Mouse (Mus musculus) thymus, adult 2 months (tissue): ENCODE data around the gene Synpo2l. TPM values are rescaled to one million over a fixed set of nuclear protein-coding genes. Genes with fewer than 3 reads are reported as not detected.

ENCODE experiments used
- DNase-seq: peaks from one replicate; pipeline ENCODE4 v3.0.0; 2021
- H3K27ac ChIP-seq: fragments of 200-500 bp; 2 replicates; pipeline ENCODE4 v1.5.1; 2012; ENCODE audit warnings: low read length, control low read depth; ENCODE audit not compliant: control insufficient read depth, insufficient read depth
- H3K27me3 ChIP-seq: fragments of 200-500 bp; 2 replicates; pipeline ENCODE4 v1.6.1; 2012; ENCODE audit warnings: mild to moderate bottlenecking, low read length, moderate library complexity, mixed read lengths; ENCODE audit not compliant: control insufficient read depth, insufficient read depth
- H3K36me3 ChIP-seq: fragments of 200-500 bp; 2 replicates; pipeline ENCODE4 v1.6.1; 2012; ENCODE audit warnings: mild to moderate bottlenecking, low read length, moderate library complexity; ENCODE audit not compliant: control insufficient read depth, insufficient read depth
- H3K4me1 ChIP-seq: fragments of 200-500 bp; replicated peaks from 2 replicates; pipeline ENCODE4 v1.6.1; 2012; ENCODE audit warnings: low read length; ENCODE audit not compliant: control insufficient read depth, insufficient read depth
- H3K4me3 ChIP-seq: fragments of 200-500 bp; 2 replicates; pipeline ENCODE4 v1.5.1; 2012; ENCODE audit warnings: mild to moderate bottlenecking, low read length, control low read depth, moderate library complexity; ENCODE audit not compliant: control insufficient read depth, insufficient read depth
- CTCF ChIP-seq: fragments of 200-500 bp; IDR thresholded peaks from 2 replicates; pipeline ENCODE4 v1.5.1; 2012; ENCODE audit warnings: mild to moderate bottlenecking, control low read depth, low read length, moderate library complexity, borderline replicate concordance; ENCODE audit not compliant: control insufficient read depth, poor library complexity, insufficient read depth; ENCODE audit errors: extremely low read depth
- POLR2A ChIP-seq: fragments of 200-500 bp; IDR thresholded peaks from 2 replicates; pipeline ENCODE4 v1.6.1; 2012; ENCODE audit warnings: mild to moderate bottlenecking, low read length, control low read depth, moderate library complexity; ENCODE audit not compliant: control insufficient read depth, poor library complexity, insufficient read depth; ENCODE audit errors: extremely low read depth
- WGBS: fragments of 180-500 bp; shearing (Covaris S2); methylation state at CpG from one replicate; pipeline ENCODE4 v1.1.7; 2018; 5-methylcytosine and 5-hydroxymethylcytosine counted together
- polyA plus RNA-seq: library from polyadenylated mRNA; depleted of rRNA; stranded (reverse); fragments of >200 nt; gene quantifications from 2 replicates; pipeline ENCODE4 v1.2.3, GENCODE M21; 2012

The Synpo2l gene
- polyA plus RNA-seq, 1 experiment = 2.8 TPM

GRCm38 (mm10) chr14:20635546-20635945, 32.6 kb downstream of the Synpo2l start:
- no peaks in the 10 kb centered on the region for H3K36me3 ChIP-seq
- H3K27ac ChIP-seq = no peak overlapping the region
- H3K27me3 ChIP-seq = no peaks in the 10 kb centered on the region
- DNase-seq = no peak
- no peak for TF ChIP-seq POLR2A
- TF ChIP-seq CTCF = no peak
- 87% methylated on average over 2 of the region's 2 CpGs for WGBS
- no peaks in the 10 kb centered on the region for H3K4me1 ChIP-seq
- H3K4me3 ChIP-seq = no peak overlapping the region

- 46% methylated on average over 4 of the region's 4 CpGs for WGBS
- DNase-seq = no peak
- H3K27ac ChIP-seq = no peak overlapping the region
- H3K4me3 ChIP-seq = no peak overlapping the region
- no peaks in the 10 kb centered on the region for H3K36me3 ChIP-seq
- no peaks in the 10 kb centered on the region for H3K4me1 ChIP-seq
- no peak for TF ChIP-seq POLR2A
- no peak for TF ChIP-seq CTCF
- H3K27me3 ChIP-seq = no peaks in the 10 kb centered on the region
Measured at GRCm38 (mm10) chr14:20631253-20631652, 36.9 kb downstream of the Synpo2l start.

GRCm38 (mm10) chr14:20626971-20627370, 41.2 kb downstream of the Synpo2l start:
- 93% methylated on average over 3 of the region's 3 CpGs for WGBS
- Histone ChIP-seq H3K27me3 (no peaks in the 10 kb centered on the region), H3K27ac (no peak overlapping the region), H3K4me3 (no peak overlapping the region), H3K36me3 (no peaks in the 10 kb centered on the region), H3K4me1 (no peaks in the 10 kb centered on the region)
- TF ChIP-seq CTCF (no peak), POLR2A (no peak)
- DNase-seq = no peak

- no peaks in the 10 kb centered on the region for H3K4me1 ChIP-seq
- WGBS = 92% methylated on average over 2 of the region's 2 CpGs
Measured at GRCm38 (mm10) chr14:20626447-20626846, 41.7 kb downstream of the Synpo2l start.

GRCm38 (mm10) chr14:20622907-20623306, 45.2 kb downstream of the Synpo2l start:
- H3K27ac ChIP-seq = no peak overlapping the region
- 0 out of 2 replicates have a peak, but pooled peaks cover 2% of the 10 kb centered on the region for H3K4me1 ChIP-seq
- H3K27me3 ChIP-seq = no peaks in the 10 kb centered on the region
- whole genome bisulfite sequencing = 96% methylated on average over 3 of the region's 3 CpGs
- no peak overlapping the region for H3K4me3 ChIP-seq
- TF ChIP-seq POLR2A = no peak
- no peak for TF ChIP-seq CTCF
- H3K36me3 ChIP-seq = no peaks in the 10 kb centered on the region
- DNase-seq = no peak

More at GRCm38 (mm10) chr14:20626447-20626846, 41.7 kb downstream of the Synpo2l start:
- DNase-seq = no peak
- Histone ChIP-seq H3K27me3 (no peaks in the 10 kb centered on the region), H3K4me3 (no peak overlapping the region), H3K36me3 (no peaks in the 10 kb centered on the region), H3K27ac (no peak overlapping the region)
- TF ChIP-seq CTCF (no peak), POLR2A (no peak)

DNA sequence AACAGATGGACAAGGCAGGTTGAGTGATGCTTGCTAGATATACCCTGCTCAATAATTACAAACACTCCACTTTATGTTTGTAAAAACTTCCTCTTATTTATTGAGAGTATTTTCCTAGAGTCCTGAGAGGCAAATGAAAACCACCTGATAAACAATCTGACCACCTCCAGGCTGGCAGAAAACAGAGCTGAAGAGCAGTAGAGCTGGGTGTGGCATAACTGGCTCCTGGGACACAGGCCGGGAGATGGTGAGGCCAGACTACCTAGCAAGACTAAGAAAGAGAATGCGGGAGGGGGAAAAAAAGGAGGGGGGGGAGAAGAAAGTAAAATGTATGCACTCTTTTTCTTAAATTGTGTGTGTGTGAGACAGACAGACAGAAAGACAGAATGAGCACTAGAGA, 45.7 kb downstream of the Synpo2l start:
- DNase-seq = no peak
- Histone ChIP-seq H3K27ac (no peak overlapping the region), H3K36me3 (no peaks in the 10 kb centered on the region), H3K27me3 (no peaks in the 10 kb centered on the region), H3K4me3 (no peak overlapping the region), H3K4me1 (0 out of 2 replicates have a peak, but pooled peaks cover 2% of the 10 kb centered on the region)
- 88% methylated on average over 2 of the region's 2 CpGs for WGBS
- TF ChIP-seq CTCF = no peak
- no peak for TF ChIP-seq POLR2A

GRCm38 (mm10) chr14:20621903-20622302, 46.3 kb downstream of the Synpo2l start:
- H3K4me1 ChIP-seq = 0 out of 2 replicates have a peak, but pooled peaks cover 2% of the 10 kb centered on the region
- no peaks in the 10 kb centered on the region for H3K27me3 ChIP-seq
- TF ChIP-seq CTCF = no peak
- TF ChIP-seq POLR2A = no peak
- H3K27ac ChIP-seq = no peak overlapping the region
- H3K36me3 ChIP-seq = no peaks in the 10 kb centered on the region
- WGBS = 93% methylated on average over 2 of the region's 2 CpGs
- no peak overlapping the region for H3K4me3 ChIP-seq
- DNase-seq = no peak
